Mouse (Mus musculus) MEL (cell line): ENCODE results near the gene Lgals7. TPM values are rescaled to one million over a fixed set of nuclear protein-coding genes. Genes with fewer than 3 reads are reported as not detected.

Experiments used
- DNase-seq: peaks from one replicate; pipeline ENCODE4 v3.0.0; 2011; ENCODE audit warnings: low read depth, low spot score
- H3K27ac ChIP-seq: 2 replicates; pipeline ENCODE4 v1.5.1; 2012; ENCODE audit warnings: low read depth, mild to moderate bottlenecking, control low read depth, low read length, moderate library complexity; ENCODE audit not compliant: control insufficient read depth
- H3K27me3 ChIP-seq, 2 experiments: fragments of 150-350 bp in 1 of 2; sonication (generic) in 1 of 2; 2 replicates each; pipeline ENCODE4 v1.6.1; 2012; ENCODE audit warnings: low read length in 2 of 2, mild to moderate bottlenecking in 2 of 2, improper control_type of control experiment in 1 of 2, moderate library complexity in 1 of 2; ENCODE audit not compliant: insufficient read depth in 2 of 2, control insufficient read depth in 1 of 2
- H3K36me3 ChIP-seq, 2 experiments: 2 replicates each; pipeline ENCODE4 v1.6.1; 2012 to 2014; ENCODE audit warnings: low read length in 2 of 2, improper control_type of control experiment in 1 of 2, inconsistent platforms in 1 of 2, mild to moderate bottlenecking in 1 of 2; ENCODE audit not compliant: insufficient read depth in 2 of 2, control insufficient read depth in 1 of 2
- H3K4me1 ChIP-seq, 2 experiments: fragments of 150-350 bp in 1 of 2; sonication (generic) in 1 of 2; 2 replicates each; pipeline ENCODE4 v1.6.1; 2012; ENCODE audit warnings: low read length in 2 of 2, improper control_type of control experiment in 1 of 2, mild to moderate bottlenecking in 1 of 2; ENCODE audit not compliant: insufficient read depth in 2 of 2, control insufficient read depth in 1 of 2
- H3K4me3 ChIP-seq, 2 experiments: fragments of 150-350 bp in 1 of 2; sonication (generic) in 1 of 2; 2 replicates each; pipeline ENCODE4 v1.5.1; 2012; ENCODE audit warnings: low read depth in 2 of 2, low read length in 2 of 2, mild to moderate bottlenecking in 2 of 2, moderate library complexity in 2 of 2, control low read depth in 1 of 2, improper control_type of control experiment in 1 of 2; ENCODE audit not compliant: control insufficient read depth in 1 of 2, insufficient read depth in 1 of 2
- H3K79me2 ChIP-seq: 2 replicates; pipeline ENCODE4 v1.6.1; 2012; ENCODE audit warnings: mild to moderate bottlenecking, low read length, moderate library complexity; ENCODE audit not compliant: control insufficient read depth, poor library complexity, insufficient read depth
- H3K9ac ChIP-seq: 2 replicates; pipeline ENCODE4 v1.6.1; 2012; ENCODE audit warnings: low read depth, mild to moderate bottlenecking, control low read depth, low read length, moderate library complexity; ENCODE audit not compliant: control insufficient read depth, poor library complexity, severe bottlenecking
- H3K9me3 ChIP-seq: fragments of 150-350 bp; sonication (generic); replicated peaks from 2 replicates; pipeline ENCODE4 v1.6.1; 2012; ENCODE audit warnings: mild to moderate bottlenecking, low read length, improper control_type of control experiment, moderate library complexity; ENCODE audit not compliant: insufficient read depth
- BHLHE40 ChIP-seq: IDR thresholded peaks from 2 replicates; pipeline ENCODE4 v1.6.1; 2012; ENCODE audit warnings: low read depth, mild to moderate bottlenecking, inconsistent platforms, low read length, improper control_type of control experiment, borderline replicate concordance
- CHD2 ChIP-seq: IDR thresholded peaks from 2 replicates; pipeline ENCODE4 v1.6.1; 2011; ENCODE audit warnings: low read length, improper control_type of control experiment
- E2F4 ChIP-seq: IDR thresholded peaks from 2 replicates; pipeline ENCODE4 v1.6.1; 2011; ENCODE audit warnings: low read depth, low read length, improper control_type of control experiment, borderline replicate concordance
- GABPA ChIP-seq: IDR thresholded peaks from 2 replicates; pipeline ENCODE4 v1.6.1; 2012; ENCODE audit warnings: low read depth, mild to moderate bottlenecking, inconsistent platforms, low read length, improper control_type of control experiment, moderate library complexity
- GATA1 ChIP-seq: IDR thresholded peaks from 2 replicates; pipeline ENCODE4 v1.6.1; 2011; ENCODE audit warnings: low read depth, low read length, improper control_type of control experiment
- JUND ChIP-seq: IDR thresholded peaks from 2 replicates; pipeline ENCODE4 v1.6.1; 2011; ENCODE audit warnings: low read depth, mild to moderate bottlenecking, improper control_type of control experiment, low read length
- KAT2A ChIP-seq: conservative IDR thresholded peaks from 2 replicates; pipeline ENCODE4 v1.6.1; 2012; ENCODE audit warnings: low read depth, low read length, improper control_type of control experiment, inconsistent platforms
- MAX ChIP-seq: IDR thresholded peaks from 2 replicates; pipeline ENCODE4 v1.6.1; 2011; ENCODE audit warnings: low read length, improper control_type of control experiment
- MEF2A ChIP-seq: IDR thresholded peaks from 2 replicates; pipeline ENCODE4 v1.6.1; 2014; ENCODE audit warnings: low read depth, mild to moderate bottlenecking, inconsistent platforms, low read length, improper control_type of control experiment; ENCODE audit not compliant: poor library complexity, insufficient replicate concordance, severe bottlenecking; ENCODE audit errors: extremely low read depth
- MXI1 ChIP-seq: IDR thresholded peaks from 2 replicates; pipeline ENCODE4 v1.6.1; 2011; ENCODE audit warnings: mild to moderate bottlenecking, low read depth, low read length, improper control_type of control experiment
- MYC ChIP-seq: IDR thresholded peaks from 2 replicates; pipeline ENCODE4 v1.6.1; 2011; ENCODE audit warnings: low read depth, mild to moderate bottlenecking, low read length, improper control_type of control experiment, moderate library complexity
- NRF1 ChIP-seq: IDR thresholded peaks from 2 replicates; pipeline ENCODE4 v1.6.1; 2014; ENCODE audit warnings: low read depth, mild to moderate bottlenecking, inconsistent platforms, low read length, improper control_type of control experiment, moderate library complexity; ENCODE audit not compliant: poor library complexity, insufficient read depth, severe bottlenecking
- POLR2A ChIP-seq, 2 experiments: IDR thresholded peaks; 2 replicates each; pipeline ENCODE4 v1.6.1; 2011 to 2012; ENCODE audit warnings: low read length in 2 of 2, mild to moderate bottlenecking in 2 of 2, control low read depth in 1 of 2, improper control_type of control experiment in 1 of 2, low read depth in 1 of 2, moderate library complexity in 1 of 2; ENCODE audit not compliant: control insufficient read depth in 1 of 2, insufficient read depth in 1 of 2, poor library complexity in 1 of 2
- POLR2AphosphoS2 ChIP-seq: IDR thresholded peaks from 2 replicates; pipeline ENCODE4 v1.6.1; 2011; ENCODE audit warnings: low read length, improper control_type of control experiment
- POLR2AphosphoS5 ChIP-seq: IDR thresholded peaks from 2 replicates; pipeline ENCODE4 v1.6.1; 2012; ENCODE audit warnings: low read depth, borderline replicate concordance, mild to moderate bottlenecking, inconsistent platforms, low read length, moderate library complexity, mixed read lengths
- RAD21 ChIP-seq: IDR thresholded peaks from 2 replicates; pipeline ENCODE4 v1.6.1; 2011; ENCODE audit warnings: mild to moderate bottlenecking, low read depth, low read length, improper control_type of control experiment
- RCOR1 ChIP-seq: IDR thresholded peaks from 2 replicates; pipeline ENCODE4 v1.6.1; 2012; ENCODE audit warnings: low read depth, mild to moderate bottlenecking, inconsistent platforms, low read length, improper control_type of control experiment
- SIN3A ChIP-seq: IDR thresholded peaks from 2 replicates; pipeline ENCODE4 v1.6.1; 2012; ENCODE audit warnings: low read length, improper control_type of control experiment, inconsistent platforms
- SMC3 ChIP-seq: IDR thresholded peaks from 2 replicates; pipeline ENCODE4 v1.6.1; 2011; ENCODE audit warnings: low read depth, low read length, improper control_type of control experiment
- TAL1 ChIP-seq: IDR thresholded peaks from 2 replicates; pipeline ENCODE4 v1.6.1; 2012; ENCODE audit warnings: mild to moderate bottlenecking, inconsistent platforms, low read length, moderate library complexity, mixed read lengths
- TBP ChIP-seq: IDR thresholded peaks from 2 replicates; pipeline ENCODE4 v1.8.0; 2011; ENCODE audit warnings: low read depth, low read length, improper control_type of control experiment
- UBTF ChIP-seq: IDR thresholded peaks from 2 replicates; pipeline ENCODE4 v1.6.1; 2012; ENCODE audit warnings: low read depth, mild to moderate bottlenecking, inconsistent platforms, low read length, improper control_type of control experiment, moderate library complexity, borderline replicate concordance; ENCODE audit not compliant: insufficient read depth
- USF2 ChIP-seq, 2 experiments: IDR thresholded peaks; 2 replicates each; pipeline ENCODE4 v1.6.1; 2011 to 2012; ENCODE audit warnings: improper control_type of control experiment in 2 of 2, low read length in 2 of 2, borderline replicate concordance in 1 of 2, inconsistent platforms in 1 of 2, low read depth in 1 of 2, mild to moderate bottlenecking in 1 of 2; ENCODE audit not compliant: insufficient read depth in 1 of 2
- ZC3H11A ChIP-seq: IDR thresholded peaks from 2 replicates; pipeline ENCODE4 v1.6.1; 2012; ENCODE audit warnings: low read depth, mild to moderate bottlenecking, inconsistent platforms, low read length, improper control_type of control experiment
- ZMIZ1 ChIP-seq: IDR thresholded peaks from 2 replicates; pipeline ENCODE4 v1.6.1; 2012; ENCODE audit warnings: low read depth, mild to moderate bottlenecking, inconsistent platforms, low read length, improper control_type of control experiment, moderate library complexity
- ZNF384 ChIP-seq: IDR thresholded peaks from 2 replicates; pipeline ENCODE4 v1.6.1; 2012; ENCODE audit warnings: low read depth, mild to moderate bottlenecking, inconsistent platforms, low read length, improper control_type of control experiment
- polyA plus RNA-seq, 2 experiments: library from polyadenylated mRNA; stranded (reverse) in 1 of 2; unstranded in 1 of 2; fragments of >175 nt in 1 of 2; fragments of >200 nt in 1 of 2; gene quantifications; 2 replicates each; pipeline versions ENCODE4 v1.2.1 to v1.2.4; 2012; ENCODE audit warnings: low replicate concordance in 2 of 2, low read depth in 1 of 2; ENCODE audit not compliant: insufficient read length in 2 of 2, insufficient read depth in 1 of 2, missing spikeins in 1 of 2
- total RNA-seq: library from RNA; depleted of rRNA; stranded (reverse); fragments of 300-350 nt; gene quantifications from 2 replicates; pipeline ENCODE4 v1.2.3, GENCODE M21; 2012

Lgals7 gene
- total and polyA plus RNA-seq, 3 experiments = 27.7 to 138 TPM; not detected in 1

DNA sequence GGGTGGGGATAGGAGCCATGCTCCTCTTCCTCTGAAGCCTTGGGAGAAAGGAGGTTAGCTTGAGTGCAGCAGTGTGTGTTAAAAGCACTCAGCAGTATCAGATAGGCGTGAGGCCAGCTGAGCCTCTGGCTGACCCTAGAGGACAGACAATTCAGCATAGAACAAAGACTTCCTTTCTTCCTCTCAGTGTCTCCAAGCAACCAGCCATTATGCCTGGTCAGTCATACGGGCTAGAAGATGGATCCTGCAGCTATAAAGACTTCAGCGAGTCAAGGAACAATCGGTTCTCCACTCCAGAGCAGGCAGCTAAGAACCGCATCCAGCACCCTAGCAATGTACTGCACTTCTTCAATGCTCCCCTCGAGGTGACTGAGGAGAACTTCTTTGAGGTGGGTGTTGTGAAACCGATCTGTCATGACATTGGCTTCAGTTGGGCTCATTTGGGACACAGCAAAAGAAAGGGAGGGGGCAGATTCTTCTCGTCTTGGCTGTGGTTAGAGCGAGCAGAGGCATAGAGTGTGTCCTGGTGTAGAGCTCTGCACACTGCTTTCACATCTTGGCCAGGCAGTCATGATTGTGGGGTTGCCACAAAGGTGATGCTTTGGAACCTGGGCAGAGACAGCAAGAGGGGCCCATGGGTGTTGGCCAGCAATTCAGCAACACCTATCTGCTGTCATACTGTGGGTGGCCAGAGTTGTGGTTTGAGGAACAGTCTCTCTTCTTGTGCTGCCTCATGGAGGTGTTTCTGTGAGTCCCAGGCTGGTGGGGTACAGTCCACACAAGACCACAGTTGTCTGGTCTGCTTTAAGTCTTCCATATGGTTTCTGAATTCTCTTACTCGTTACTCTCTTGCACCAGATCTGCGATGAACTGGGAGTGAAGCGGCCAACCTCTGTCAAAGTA lies 43.0 kb upstream of the Lgals7 start:
- Histone ChIP-seq H3K36me3 (peaks cover 35 to 88% of the 10 kb centered on the region in 2 experiments), H3K27me3 (no peaks in the 10 kb centered on the region), H3K9ac (0 out of 2 replicates have a peak overlapping the region, but pooled peaks have one; percentile 13), H3K27ac (peak overlapping the region; percentile 72), H3K4me3 (no peak overlapping the region), H3K9me3 (no peaks in the 10 kb centered on the region), H3K4me1 (peaks cover 18 to 77% of the 10 kb centered on the region in 2 experiments), H3K79me2 (peaks cover 19% of the 10 kb centered on the region)
- no peak for DNase-seq
- no peak for TF ChIP-seq GABPA
- TF ChIP-seq POLR2A (IDR thresholded peaks at IDR 0.05; ENCODE audit: control insufficient read depth in 1 of 2, insufficient read depth in 1 of 2, low read depth in 1 of 2, low read length in 2 of 2, poor library complexity in 1 of 2) = peak in 1 of 2 experiments; percentile 11; a peak in 1 of 4 replicates
- no peak for TF ChIP-seq NRF1
- TF ChIP-seq SIN3A = no peak
- no peak for TF ChIP-seq KAT2A
- no peak for TF ChIP-seq CHD2
- TF ChIP-seq ZNF384 = no peak
- no peak for TF ChIP-seq RAD21
- 0 out of 2 replicates have a peak, but pooled peaks have one; percentile 17 for TF ChIP-seq MXI1
- TF ChIP-seq POLR2AphosphoS2 = no peak; the same call in none of the 2 replicates
- no peak for TF ChIP-seq RCOR1
- TF ChIP-seq GATA1 = peak; percentile 68
- no peak for TF ChIP-seq MAX
- TF ChIP-seq ZMIZ1 = no peak

DNA sequence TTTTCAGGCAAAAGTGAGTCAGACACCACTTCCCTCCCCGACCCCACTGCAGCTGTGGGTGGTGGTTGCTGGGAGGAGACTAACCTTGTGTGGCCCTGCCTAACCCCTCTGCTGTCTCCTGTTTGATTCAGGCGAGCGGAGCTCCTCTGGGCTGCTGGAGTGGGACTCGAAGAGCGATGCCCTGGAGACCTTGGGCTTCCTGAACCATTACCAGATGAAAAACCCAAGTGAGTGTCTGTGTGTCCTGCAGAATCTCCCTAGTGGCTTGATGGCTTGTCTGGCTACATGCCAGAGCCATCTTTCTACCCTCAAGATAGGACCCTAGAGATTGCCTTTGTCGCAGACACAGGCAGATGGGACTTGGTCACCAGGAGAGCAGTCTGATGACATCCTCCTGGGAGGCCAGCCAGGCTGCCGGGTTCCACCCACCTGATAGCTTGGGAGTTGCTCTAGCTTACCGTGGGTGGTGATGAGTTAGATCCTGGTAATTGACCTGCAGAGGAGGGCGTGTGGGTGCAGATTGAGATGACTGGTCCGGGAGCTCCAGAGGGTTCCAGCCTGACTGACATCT lies 42.3 kb upstream of the Lgals7 start:
- H3K27ac ChIP-seq = peak overlapping the region; percentile 72
- TF ChIP-seq TAL1 (no peak), POLR2AphosphoS2 (peak; percentile 53), MAX (no peak), ZNF384 (no peak), GATA1 (0 out of 2 replicates have a peak, but pooled peaks have one; percentile 24), ZC3H11A (no peak), MEF2A (no peak), JUND (no peak), TBP (no peak), UBTF (no peak), E2F4 (no peak), KAT2A (no peak), POLR2A (IDR thresholded peaks at IDR 0.05; ENCODE audit: control insufficient read depth in 1 of 2, insufficient read depth in 1 of 2, low read depth in 1 of 2, low read length in 2 of 2, poor library complexity in 1 of 2) (peak in 1 of 2 experiments; percentile 10; a peak in 1 of 4 replicates), POLR2AphosphoS5 (no peak), USF2 (IDR thresholded peaks at IDR 0.05; ENCODE audit: borderline replicate concordance in 1 of 2, insufficient read depth in 1 of 2, low read depth in 1 of 2, low read length in 2 of 2) (no peak), MYC (no peak), BHLHE40 (no peak), SIN3A (peak; percentile 42; the same call in 1 of the 2 replicates), SMC3 (no peak), GABPA (no peak), NRF1 (no peak)

More for the DNA sequence above, 42.3 kb upstream of the Lgals7 start:
- peaks cover 18 to 73% of the 10 kb centered on the region in 2 experiments for H3K4me1 ChIP-seq
- H3K9ac ChIP-seq = no peak overlapping the region
- peak; percentile 81 for DNase-seq
- no peaks in the 10 kb centered on the region for H3K9me3 ChIP-seq
- no peaks in the 10 kb centered on the region for H3K27me3 ChIP-seq
- H3K4me3 ChIP-seq = no peak overlapping the region
- H3K36me3 ChIP-seq = peaks cover 34 to 87% of the 10 kb centered on the region in 2 experiments
- H3K79me2 ChIP-seq = peaks cover 11% of the 10 kb centered on the region
